Mouse (Mus musculus) lung, postnatal 0 days (tissue): ENCODE results near the gene Stxbp5.

ENCODE experiments used
- CTCF ChIP-seq: IDR thresholded peaks from 2 replicates; pipeline ENCODE4 v1.5.1; 2016; ENCODE audit warnings: antibody characterized with exemption, mild to moderate bottlenecking
- EP300 ChIP-seq: IDR thresholded peaks from 2 replicates; pipeline ENCODE4 v1.6.1; 2016; ENCODE audit warnings: antibody characterized with exemption, mild to moderate bottlenecking, control low read depth

- TF ChIP-seq EP300 (no peak), CTCF (no peak)
Measured at GRCm38 (mm10) chr10:9807596-9807995, 93.3 kb downstream of the Stxbp5 start.
